Mouse (Mus musculus): ENCODE data around the gene Lilra6. TPM values are rescaled to one million over a fixed set of nuclear protein-coding genes. Genes with fewer than 3 reads are reported as not detected.
"Not testable (repeated sequence)": the region's sequence is repeated elsewhere in the genome, so short reads cannot be mapped to it uniquely, and the experiment has no call there.

The Lilra6 gene
- polyA plus RNA-seq, 1 experiment from 2014 or later: not detected

DNA sequence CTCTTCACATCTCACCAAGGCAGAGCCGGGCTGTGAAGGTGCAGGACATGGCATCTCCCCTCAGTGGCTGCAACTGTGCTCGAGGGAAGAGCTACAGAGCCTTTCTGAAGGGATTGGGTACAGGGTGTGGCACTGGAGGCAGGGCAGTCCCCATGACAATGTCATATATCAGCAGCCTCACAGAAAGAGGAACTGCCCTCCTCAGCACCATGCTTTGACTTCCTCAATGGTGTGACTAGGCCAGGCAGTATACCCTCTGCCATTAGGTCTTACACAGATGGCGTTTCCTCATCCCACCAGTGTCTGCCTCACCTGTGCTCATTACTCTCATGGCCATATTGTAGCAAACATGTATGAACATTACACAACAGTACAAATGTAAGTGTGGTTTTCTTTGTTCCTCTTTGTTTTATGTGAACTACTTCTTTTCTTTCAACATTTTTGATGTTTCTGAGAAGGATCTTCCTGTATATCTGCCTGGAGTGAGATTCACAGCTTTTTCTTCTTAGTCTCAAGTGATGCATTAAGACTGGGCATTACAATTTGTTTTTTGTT lies 17.2 kb downstream of the Lilra6 start, which contains the start of gene Gm14548:
Gene Gm14548, minus strand, starts transcription at position 85 of the 555 bp plus-strand sequence.
- H3K27ac ChIP-seq (ENCODE audit: low read depth, low read length); H3K27me3 ChIP-seq (replicated peaks; ENCODE audit: control insufficient read depth, insufficient read depth, low read length); H3K9me3 ChIP-seq (ENCODE audit: control insufficient read depth, low read length); H3K9ac ChIP-seq (ENCODE audit: low read depth, low read length); H3K4me3 ChIP-seq (ENCODE audit: low read length); H3K4me2 ChIP-seq (ENCODE audit: low read length); H3K4me1 ChIP-seq (ENCODE audit: control insufficient read depth, insufficient read depth, low read depth, low read length); H3K36me3 ChIP-seq (ENCODE audit: control insufficient read depth, insufficient read depth, low read length); ATAC-seq: not testable (repeated sequence)
- WGBS: 71% methylated on average over 3 of the region's 3 CpGs

DNA sequence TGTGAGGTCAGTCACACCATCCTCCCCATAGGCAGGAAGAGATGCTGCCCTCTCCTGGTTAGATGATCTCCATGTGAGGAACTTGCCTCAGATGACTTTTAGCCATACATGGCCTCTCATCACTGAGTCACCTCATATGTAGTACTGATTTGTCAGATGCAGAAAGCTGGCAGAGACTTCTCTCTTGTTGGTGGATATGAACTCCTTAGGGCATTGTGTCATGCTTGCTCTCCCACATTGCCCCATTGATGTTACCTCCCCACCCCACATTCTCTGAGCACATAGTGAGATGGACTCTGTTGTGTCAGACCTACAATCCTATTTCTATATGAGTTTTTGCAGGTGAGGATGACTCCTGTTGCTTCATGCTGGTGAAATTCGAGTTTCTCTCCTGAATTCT lies 40.3 kb downstream of the Lilra6 start:
- ATAC-seq; H3K4me2 ChIP-seq (ENCODE audit: low read length); H3K9me3 ChIP-seq (ENCODE audit: control insufficient read depth, low read length); H3K27me3 ChIP-seq (replicated peaks; ENCODE audit: control insufficient read depth, insufficient read depth, low read length); H3K4me1 ChIP-seq (ENCODE audit: control insufficient read depth, insufficient read depth, low read depth, low read length); H3K4me3 ChIP-seq (ENCODE audit: low read length); H3K27ac ChIP-seq (ENCODE audit: low read depth, low read length); H3K9ac ChIP-seq (ENCODE audit: low read depth, low read length); H3K36me3 ChIP-seq (ENCODE audit: control insufficient read depth, insufficient read depth, low read length): not testable (repeated sequence)
- WGBS: no CpG with 5 or more reads among the region's 1 CpGs

Other genes with a start within 250 kb of the Lilra6 start
- gene Leng1, start 249.7 kb downstream of the Lilra6 start, polyA plus RNA-seq (2015; fragmentation: Nextera tagmentation; extraction: Ambion mirVana): 13.2 and 13.4 TPM in 2 replicates
- 3.8 and 4.6 TPM in 2 replicates for gene Tmc4, start 237.9 kb downstream of the Lilra6 start, polyA plus RNA-seq (2015; fragmentation: Nextera tagmentation; extraction: Ambion mirVana)
- gene Tsen34, start 222.6 kb downstream of the Lilra6 start, polyA plus RNA-seq (2015; fragmentation: Nextera tagmentation; extraction: Ambion mirVana): 282 and 308 TPM in 2 replicates
- gene Mboat7, start 222.0 kb downstream of the Lilra6 start, polyA plus RNA-seq (2015; fragmentation: Nextera tagmentation; extraction: Ambion mirVana): 124 and 127 TPM in 2 replicates
- 675 and 689 TPM in 2 replicates for gene Rps9, start 211.5 kb downstream of the Lilra6 start, polyA plus RNA-seq (2015; fragmentation: Nextera tagmentation; extraction: Ambion mirVana)
- 0.21 and 0.50 TPM in 2 replicates for gene Pirb, start 195.1 kb downstream of the Lilra6 start, polyA plus RNA-seq (2015; fragmentation: Nextera tagmentation; extraction: Ambion mirVana)
- gene Gm15448, start 89.8 kb downstream of the Lilra6 start, polyA plus RNA-seq (2015; fragmentation: Nextera tagmentation; extraction: Ambion mirVana): 0.09 TPM in 1 of 2 replicates, not detected in the other
- not detected in 2 replicates for gene Pira2, start 70.5 kb downstream of the Lilra6 start, polyA plus RNA-seq (2015; fragmentation: Nextera tagmentation; extraction: Ambion mirVana)
- 0.10 TPM in 1 of 2 replicates, not detected in the other for gene Gm14548, start 17.4 kb downstream of the Lilra6 start, polyA plus RNA-seq (2015; fragmentation: Nextera tagmentation; extraction: Ambion mirVana)
- 3.1 and 3.5 TPM in 2 replicates for gene Lair1, start 147.7 kb upstream of the Lilra6 start, polyA plus RNA-seq (2015; fragmentation: Nextera tagmentation; extraction: Ambion mirVana)
- 204 and 239 TPM in 2 replicates for gene Ttyh1, start 203.9 kb upstream of the Lilra6 start, polyA plus RNA-seq (2015; fragmentation: Nextera tagmentation; extraction: Ambion mirVana)
- 57.4 and 75.4 TPM in 2 replicates for gene Leng8, start 221.5 kb upstream of the Lilra6 start, polyA plus RNA-seq (2015; fragmentation: Nextera tagmentation; extraction: Ambion mirVana)
- gene Leng9, start 234.9 kb upstream of the Lilra6 start, polyA plus RNA-seq (2015; fragmentation: Nextera tagmentation; extraction: Ambion mirVana): 6.0 and 6.8 TPM in 2 replicates
- gene Cdc42ep5, start 249.4 kb upstream of the Lilra6 start, polyA plus RNA-seq (2015; fragmentation: Nextera tagmentation; extraction: Ambion mirVana): 8.5 and 9.7 TPM in 2 replicates